Mouse (Mus musculus): Measurements from ENCODE around the gene Fam240a. TPM values are rescaled to one million over a fixed set of nuclear protein-coding genes. Genes with fewer than 3 reads are reported as not detected.

Gene Fam240a
- polyA plus RNA-seq, 1 experiment from 2014 or later, result not detected

GRCm38 (mm10) chr9:110888935-110889334 is 27.7 kb downstream of the Fam240a start:
- no peak overlapping the region for H3K27ac ChIP-seq (replicated peaks)
- no peak overlapping the region for H3K4me3 ChIP-seq
- no peak for ATAC-seq (ENCODE audit: low FRiP score, low read depth)
- WGBS, result 90% methylated on average over 14 of the region's 14 CpGs
- peaks cover 5% of the 10 kb centered on the region; the same call in 1 of the 2 replicates for H3K27me3 ChIP-seq
- 0 out of 2 replicates have a peak, but pooled peaks cover 5% of the 10 kb centered on the region for H3K4me1 ChIP-seq
- H3K4me2 ChIP-seq (replicated peaks), result no peak overlapping the region
- H3K9me3 ChIP-seq, result no peaks in the 10 kb centered on the region
- H3K9ac ChIP-seq (replicated peaks), result no peak overlapping the region
- no peaks in the 10 kb centered on the region for H3K36me3 ChIP-seq

- Histone ChIP-seq H3K27ac (replicated peaks) (no peak overlapping the region), H3K27me3 (peaks cover 5% of the 10 kb centered on the region; the same call in 1 of the 2 replicates), H3K9me3 (no peaks in the 10 kb centered on the region), H3K9ac (replicated peaks) (no peak overlapping the region), H3K4me2 (replicated peaks) (no peak overlapping the region), H3K36me3 (no peaks in the 10 kb centered on the region), H3K4me1 (0 out of 2 replicates have a peak, but pooled peaks cover 5% of the 10 kb centered on the region), H3K4me3 (no peak overlapping the region)
- WGBS, result 76% methylated on average over 9 of the region's 9 CpGs
- ATAC-seq (ENCODE audit: low FRiP score, low read depth), result no peak
Observed at GRCm38 (mm10) chr9:110887388-110888303, 29.0 kb downstream of the Fam240a start.

GRCm38 (mm10) chr9:110881953-110882352 is 34.7 kb downstream of the Fam240a start:
- Histone ChIP-seq H3K9me3 (no peaks in the 10 kb centered on the region), H3K36me3 (no peaks in the 10 kb centered on the region), H3K4me3 (no peak overlapping the region), H3K9ac (replicated peaks) (no peak overlapping the region), H3K4me2 (replicated peaks) (no peak overlapping the region), H3K4me1 (peaks cover 12% of the 10 kb centered on the region), H3K27ac (replicated peaks) (no peak overlapping the region), H3K27me3 (peaks cover 48% of the 10 kb centered on the region)
- WGBS, result 79% methylated on average over 7 of the region's 7 CpGs
- ATAC-seq (ENCODE audit: low FRiP score, low read depth), result no peak

- no peaks in the 10 kb centered on the region for H3K9me3 ChIP-seq
- peaks cover 48% of the 10 kb centered on the region for H3K27me3 ChIP-seq
- peak overlapping the region; percentile 43; the same call in 1 of the 2 replicates for H3K4me3 ChIP-seq
- H3K9ac ChIP-seq (replicated peaks), result no peak overlapping the region
- peak overlapping the region; percentile 65 for H3K4me2 ChIP-seq (replicated peaks)
- H3K27ac ChIP-seq (replicated peaks), result no peak overlapping the region
- WGBS, result 75% methylated on average over 4 of the region's 4 CpGs
- H3K36me3 ChIP-seq, result no peaks in the 10 kb centered on the region
- ATAC-seq (ENCODE audit: low FRiP score, low read depth), result no peak
- H3K4me1 ChIP-seq, result peaks cover 12% of the 10 kb centered on the region
Observed at GRCm38 (mm10) chr9:110880772-110881171, 35.9 kb downstream of the Fam240a start.

GRCm38 (mm10) chr9:110879998-110880561 is 36.6 kb downstream of the Fam240a start, which contains the start of gene Tmie:
Gene Tmie, minus strand, starts transcription at chr9:110880113.
- WGBS, result 1% methylated on average over 39 of the region's 57 CpGs
- no peaks in the 10 kb centered on the region for H3K9me3 ChIP-seq
- peaks cover 52% of the 10 kb centered on the region for H3K27me3 ChIP-seq
- peak within 1 kb of the TSS; percentile 11; the same call in 1 of the 2 replicates for H3K9ac ChIP-seq (replicated peaks)
- H3K36me3 ChIP-seq, result no peaks in the 10 kb centered on the region
- no peak within 1 kb of the TSS for H3K27ac ChIP-seq (replicated peaks)
- peaks cover 17% of the 10 kb centered on the region for H3K4me1 ChIP-seq
- H3K4me2 ChIP-seq (replicated peaks), result peak within 1 kb of the TSS; percentile 65
- H3K4me3 ChIP-seq, result peak within 1 kb of the TSS; percentile 43
- ATAC-seq (ENCODE audit: low FRiP score, low read depth), result no peak

- Histone ChIP-seq H3K9ac (replicated peaks) (peak within 1 kb of the TSS; percentile 11; the same call in 1 of the 2 replicates), H3K36me3 (no peaks in the 10 kb centered on the region), H3K4me3 (peak within 1 kb of the TSS; percentile 43), H3K4me2 (replicated peaks) (peak within 1 kb of the TSS; percentile 65), H3K4me1 (peaks cover 24% of the 10 kb centered on the region), H3K27me3 (peaks cover 55% of the 10 kb centered on the region), H3K9me3 (no peaks in the 10 kb centered on the region), H3K27ac (replicated peaks) (no peak within 1 kb of the TSS)
- ATAC-seq (ENCODE audit: low FRiP score, low read depth), result no peak
- 13% methylated on average over 12 of the region's 12 CpGs for WGBS
Observed at GRCm38 (mm10) chr9:110879191-110879920, 37.3 kb downstream of the Fam240a start, which contains the start of gene Als2cl. Gene Als2cl, plus strand, starts transcription at chr9:110879870.

- H3K27me3 ChIP-seq, result peaks cover 69% of the 10 kb centered on the region
- no peak overlapping the region for H3K4me2 ChIP-seq (replicated peaks)
- H3K9ac ChIP-seq (replicated peaks), result no peak overlapping the region
- 82% methylated on average over 5 of the region's 5 CpGs for WGBS
- ATAC-seq (ENCODE audit: low FRiP score, low read depth), result no peak
- peaks cover 33% of the 10 kb centered on the region for H3K4me1 ChIP-seq
- H3K27ac ChIP-seq (replicated peaks), result no peak overlapping the region
- H3K9me3 ChIP-seq, result no peaks in the 10 kb centered on the region
- no peak overlapping the region for H3K4me3 ChIP-seq
- no peaks in the 10 kb centered on the region for H3K36me3 ChIP-seq
Observed at GRCm38 (mm10) chr9:110877888-110878287, 38.8 kb downstream of the Fam240a start.

- Histone ChIP-seq H3K27me3 (peaks cover 75% of the 10 kb centered on the region), H3K9me3 (no peaks in the 10 kb centered on the region), H3K4me3 (no peak overlapping the region), H3K27ac (replicated peaks) (no peak overlapping the region), H3K4me2 (replicated peaks) (no peak overlapping the region), H3K9ac (replicated peaks) (no peak overlapping the region), H3K4me1 (peaks cover 33% of the 10 kb centered on the region), H3K36me3 (no peaks in the 10 kb centered on the region)
- ATAC-seq (ENCODE audit: low FRiP score, low read depth), result no peak
- WGBS, result 85% methylated on average over 1 of the region's 1 CpGs
Observed at GRCm38 (mm10) chr9:110877353-110877752, 39.3 kb downstream of the Fam240a start.

GRCm38 (mm10) chr9:110875288-110875695 is 41.4 kb downstream of the Fam240a start:
- 24% methylated on average over 4 of the region's 6 CpGs for WGBS
- H3K27ac ChIP-seq (replicated peaks), result peak overlapping the region; percentile 52; the same call in 1 of the 2 replicates
- no peak overlapping the region for H3K9ac ChIP-seq (replicated peaks)
- ATAC-seq (ENCODE audit: low FRiP score, low read depth), result peak; percentile 60; the same call in 1 of the 2 replicates
- H3K27me3 ChIP-seq, result peaks cover 61% of the 10 kb centered on the region
- H3K4me2 ChIP-seq (replicated peaks), result no peak overlapping the region
- H3K4me3 ChIP-seq, result no peak overlapping the region
- H3K4me1 ChIP-seq, result peaks cover 31% of the 10 kb centered on the region
- H3K9me3 ChIP-seq, result no peaks in the 10 kb centered on the region
- no peaks in the 10 kb centered on the region for H3K36me3 ChIP-seq

- ATAC-seq (ENCODE audit: low FRiP score, low read depth), result peak; percentile 66
- Histone ChIP-seq H3K4me3 (no peak overlapping the region), H3K27me3 (peaks cover 55% of the 10 kb centered on the region), H3K9me3 (no peaks in the 10 kb centered on the region), H3K4me1 (peaks cover 26% of the 10 kb centered on the region), H3K9ac (replicated peaks) (no peak overlapping the region), H3K27ac (replicated peaks) (peak overlapping the region; percentile 52), H3K4me2 (replicated peaks) (peak overlapping the region; percentile 54; the same call in 1 of the 2 replicates), H3K36me3 (no peaks in the 10 kb centered on the region)
- 15% methylated on average over 3 of the region's 3 CpGs for WGBS
Observed at GRCm38 (mm10) chr9:110874660-110875191, 41.9 kb downstream of the Fam240a start.

All from midbrain, embryonic 12.5 days (tissue).